Mouse (Mus musculus): ENCODE results near the gene Camk2d. TPM values are rescaled to one million over a fixed set of nuclear protein-coding genes. Genes with fewer than 3 reads are reported as not detected.

Gene Camk2d
- total RNA-seq, 1 experiment: 12.4 TPM

GRCm38 (mm10) chr3:126806145-126806544 is 210.0 kb downstream of the Camk2d start:
- TF ChIP-seq ZNF384 (IDR thresholded peaks at IDR 0.05; ENCODE audit: low read depth, low read length) (no peak), ZC3H11A (IDR thresholded peaks at IDR 0.05; ENCODE audit: borderline replicate concordance, low read depth, low read length) (no peak), MAFK (IDR thresholded peaks at IDR 0.05; ENCODE audit: insufficient read depth, low read depth, low read length) (no peak), CHD2 (IDR thresholded peaks at IDR 0.05; ENCODE audit: low read depth, low read length) (no peak)
- in situ Hi-C loops (cut with MboI; ENCODE audit: low sequenced_read_pairs in 2 of 2, unreplicated experiment in 2 of 2): no loop called here
- H3K9ac ChIP-seq (ENCODE audit: insufficient read depth, low read depth, low read length, poor library complexity, severe bottlenecking): no peak overlapping the region
- no peak for DNase-seq (ENCODE audit: low read depth, low spot score)
- no peaks in the 10 kb centered on the region for H3K4me1 ChIP-seq (ENCODE audit: control insufficient read depth in 2 of 2, insufficient read depth in 2 of 2, low read length in 2 of 2, poor library complexity in 1 of 2)
- H3K27ac ChIP-seq (ENCODE audit: insufficient read depth, low read depth, low read length, poor library complexity, severe bottlenecking): no peak overlapping the region
- no peaks in the 10 kb centered on the region for H3K36me3 ChIP-seq (ENCODE audit: control insufficient read depth, insufficient read depth, low read length, poor library complexity, severe bottlenecking)
- H3K4me3 ChIP-seq (ENCODE audit: insufficient read depth in 1 of 2, low read depth in 1 of 2, low read length in 2 of 2, poor library complexity in 1 of 2, severe bottlenecking in 1 of 2): no peak overlapping the region
- no peaks in the 10 kb centered on the region for H3K9me3 ChIP-seq (ENCODE audit: control insufficient read depth, insufficient read depth, low read depth, low read length)

- no peak overlapping the region for H3K4me3 ChIP-seq (ENCODE audit: insufficient read depth in 1 of 2, low read depth in 1 of 2, low read length in 2 of 2, poor library complexity in 1 of 2, severe bottlenecking in 1 of 2)
- no peaks in the 10 kb centered on the region for H3K36me3 ChIP-seq (ENCODE audit: control insufficient read depth, insufficient read depth, low read length, poor library complexity, severe bottlenecking)
- no peak overlapping the region for H3K27ac ChIP-seq (ENCODE audit: insufficient read depth, low read depth, low read length, poor library complexity, severe bottlenecking)
- no peak for DNase-seq (ENCODE audit: low read depth, low spot score)
- in situ Hi-C loops (cut with MboI; ENCODE audit: low sequenced_read_pairs in 2 of 2, unreplicated experiment in 2 of 2): no loop called here
- no peak overlapping the region for H3K9ac ChIP-seq (ENCODE audit: insufficient read depth, low read depth, low read length, poor library complexity, severe bottlenecking)
- no peaks in the 10 kb centered on the region for H3K9me3 ChIP-seq (ENCODE audit: control insufficient read depth, insufficient read depth, low read depth, low read length)
- H3K4me1 ChIP-seq (ENCODE audit: control insufficient read depth in 2 of 2, insufficient read depth in 2 of 2, low read length in 2 of 2, poor library complexity in 1 of 2): no peaks in the 10 kb centered on the region
- TF ChIP-seq ZNF384 (IDR thresholded peaks at IDR 0.05; ENCODE audit: low read depth, low read length): no peak
- TF ChIP-seq HCFC1 (IDR thresholded peaks at IDR 0.05; ENCODE audit: borderline replicate concordance, insufficient read depth, low read length): no peak
- no peak for TF ChIP-seq ZC3H11A (IDR thresholded peaks at IDR 0.05; ENCODE audit: borderline replicate concordance, low read depth, low read length)
- no peak for TF ChIP-seq CHD2 (IDR thresholded peaks at IDR 0.05; ENCODE audit: low read depth, low read length)
- TF ChIP-seq MAFK (IDR thresholded peaks at IDR 0.05; ENCODE audit: insufficient read depth, low read depth, low read length): no peak
These were observed 213.8 kb downstream of the Camk2d start for GRCm38 (mm10) chr3:126809915-126810314.

GRCm38 (mm10) chr3:126810372-126811090 is 214.4 kb downstream of the Camk2d start:
- no peak overlapping the region for H3K9ac ChIP-seq (ENCODE audit: insufficient read depth, low read depth, low read length, poor library complexity, severe bottlenecking)
- H3K4me3 ChIP-seq (ENCODE audit: insufficient read depth in 1 of 2, low read depth in 1 of 2, low read length in 2 of 2, poor library complexity in 1 of 2, severe bottlenecking in 1 of 2): no peak overlapping the region
- no peak overlapping the region for H3K27ac ChIP-seq (ENCODE audit: insufficient read depth, low read depth, low read length, poor library complexity, severe bottlenecking)
- no peaks in the 10 kb centered on the region for H3K4me1 ChIP-seq (ENCODE audit: control insufficient read depth in 2 of 2, insufficient read depth in 2 of 2, low read length in 2 of 2, poor library complexity in 1 of 2)
- H3K36me3 ChIP-seq (ENCODE audit: control insufficient read depth, insufficient read depth, low read length, poor library complexity, severe bottlenecking): no peaks in the 10 kb centered on the region
- in situ Hi-C loops (cut with MboI; ENCODE audit: low sequenced_read_pairs in 2 of 2, unreplicated experiment in 2 of 2): no loop called here
- no peaks in the 10 kb centered on the region for H3K9me3 ChIP-seq (ENCODE audit: control insufficient read depth, insufficient read depth, low read depth, low read length)
- no peak for DNase-seq (ENCODE audit: low read depth, low spot score)
- no peak for TF ChIP-seq MAFK (IDR thresholded peaks at IDR 0.05; ENCODE audit: insufficient read depth, low read depth, low read length)
- TF ChIP-seq CHD2 (IDR thresholded peaks at IDR 0.05; ENCODE audit: low read depth, low read length): no peak
- TF ChIP-seq HCFC1 (IDR thresholded peaks at IDR 0.05; ENCODE audit: borderline replicate concordance, insufficient read depth, low read length): no peak
- TF ChIP-seq ZC3H11A (IDR thresholded peaks at IDR 0.05; ENCODE audit: borderline replicate concordance, low read depth, low read length): no peak
- TF ChIP-seq ZNF384 (IDR thresholded peaks at IDR 0.05; ENCODE audit: low read depth, low read length): no peak

GRCm38 (mm10) chr3:126811646-126812045 is 215.5 kb downstream of the Camk2d start:
- Histone ChIP-seq H3K4me1 (ENCODE audit: control insufficient read depth in 2 of 2, insufficient read depth in 2 of 2, low read length in 2 of 2, poor library complexity in 1 of 2) (no peaks in the 10 kb centered on the region), H3K9ac (ENCODE audit: insufficient read depth, low read depth, low read length, poor library complexity, severe bottlenecking) (no peak overlapping the region), H3K36me3 (ENCODE audit: control insufficient read depth, insufficient read depth, low read length, poor library complexity, severe bottlenecking) (no peaks in the 10 kb centered on the region), H3K4me3 (ENCODE audit: insufficient read depth in 1 of 2, low read depth in 1 of 2, low read length in 2 of 2, poor library complexity in 1 of 2, severe bottlenecking in 1 of 2) (no peak overlapping the region), H3K27ac (ENCODE audit: insufficient read depth, low read depth, low read length, poor library complexity, severe bottlenecking) (no peak overlapping the region), H3K9me3 (ENCODE audit: control insufficient read depth, insufficient read depth, low read depth, low read length) (no peaks in the 10 kb centered on the region)
- TF ChIP-seq ZNF384 (IDR thresholded peaks at IDR 0.05; ENCODE audit: low read depth, low read length): no peak
- no peak for TF ChIP-seq ZC3H11A (IDR thresholded peaks at IDR 0.05; ENCODE audit: borderline replicate concordance, low read depth, low read length)
- TF ChIP-seq MAFK (IDR thresholded peaks at IDR 0.05; ENCODE audit: insufficient read depth, low read depth, low read length): peak; percentile 88
- DNase-seq (ENCODE audit: low read depth, low spot score): no peak
- in situ Hi-C loops (cut with MboI; ENCODE audit: low sequenced_read_pairs in 2 of 2, unreplicated experiment in 2 of 2): no loop called here

- Histone ChIP-seq H3K9me3 (ENCODE audit: control insufficient read depth, insufficient read depth, low read depth, low read length) (no peaks in the 10 kb centered on the region), H3K36me3 (ENCODE audit: control insufficient read depth, insufficient read depth, low read length, poor library complexity, severe bottlenecking) (no peaks in the 10 kb centered on the region), H3K4me1 (ENCODE audit: control insufficient read depth in 2 of 2, insufficient read depth in 2 of 2, low read length in 2 of 2, poor library complexity in 1 of 2) (no peaks in the 10 kb centered on the region), H3K4me3 (ENCODE audit: insufficient read depth in 1 of 2, low read depth in 1 of 2, low read length in 2 of 2, poor library complexity in 1 of 2, severe bottlenecking in 1 of 2) (no peak overlapping the region), H3K27ac (ENCODE audit: insufficient read depth, low read depth, low read length, poor library complexity, severe bottlenecking) (no peak overlapping the region), H3K9ac (ENCODE audit: insufficient read depth, low read depth, low read length, poor library complexity, severe bottlenecking) (no peak overlapping the region)
- in situ Hi-C loops (cut with MboI; ENCODE audit: low sequenced_read_pairs in 2 of 2, unreplicated experiment in 2 of 2): no loop called here
- no peak for TF ChIP-seq HCFC1 (IDR thresholded peaks at IDR 0.05; ENCODE audit: borderline replicate concordance, insufficient read depth, low read length)
- no peak for TF ChIP-seq CHD2 (IDR thresholded peaks at IDR 0.05; ENCODE audit: low read depth, low read length)
- no peak for TF ChIP-seq MAFK (IDR thresholded peaks at IDR 0.05; ENCODE audit: insufficient read depth, low read depth, low read length)
- TF ChIP-seq ZC3H11A (IDR thresholded peaks at IDR 0.05; ENCODE audit: borderline replicate concordance, low read depth, low read length): no peak
- TF ChIP-seq ZNF384 (IDR thresholded peaks at IDR 0.05; ENCODE audit: low read depth, low read length): no peak
- DNase-seq (ENCODE audit: low read depth, low spot score): no peak
These were observed 226.3 kb downstream of the Camk2d start for GRCm38 (mm10) chr3:126822374-126822773.
